Mouse (Mus musculus): ENCODE results near the gene Plekhh2.

- TF ChIP-seq POLR2A (IDR thresholded peaks at IDR 0.05; ENCODE audit: borderline replicate concordance, extremely low read depth, low read depth, low read length) (no peak), CTCF (IDR thresholded peaks at IDR 0.05; ENCODE audit: insufficient read depth, low read length) (no peak)
Observed at GRCm38 (mm10) chr17:84520057-84520456, 8.4 kb downstream of the Plekhh2 start.

Measured in lung, adult 2 months (tissue).